Mouse (Mus musculus) stomach, embryonic 16.5 days (tissue): ENCODE measurements at regions not wholly inside any gene's neighbourhood (a gene's known extent, or its start where the extent isn't known, plus 50 kb on each side); places are given as distances from the start of the nearest gene placed in this dataset.

Experiments used
- ATAC-seq: fragments of 200-750 bp; cut with Nextera tagmentation; 2 replicates; pipeline ENCODE4 v1.8.0; 2017; ENCODE audit warnings: moderate number of reproducible peaks, moderate TSS enrichment; ENCODE audit not compliant: insufficient read depth, low FRiP score
- H3K27ac ChIP-seq: fragments of 300-500 bp; sonication (generic); 2 replicates; pipeline ENCODE4 v1.5.1; 2014; ENCODE audit warnings: low read length
- H3K27me3 ChIP-seq: fragments of 300-500 bp; sonication (generic); 2 replicates; pipeline ENCODE4 v1.6.1; 2014; ENCODE audit warnings: low read length, control low read depth, mixed read lengths; ENCODE audit not compliant: control insufficient read depth, insufficient read depth
- H3K36me3 ChIP-seq: fragments of 300-500 bp; sonication (generic); 2 replicates; pipeline ENCODE4 v1.6.1; 2014; ENCODE audit warnings: low read length; ENCODE audit not compliant: control insufficient read depth, insufficient read depth
- H3K4me1 ChIP-seq: fragments of 300-500 bp; sonication (generic); 2 replicates; pipeline ENCODE4 v1.6.1; 2014; ENCODE audit warnings: low read length, control low read depth, mixed read lengths; ENCODE audit not compliant: control insufficient read depth, insufficient read depth
- H3K4me2 ChIP-seq: fragments of 300-500 bp; sonication (generic); 2 replicates; pipeline ENCODE4 v1.6.1; 2014; ENCODE audit warnings: low read depth, low read length, mixed read lengths
- H3K4me3 ChIP-seq: fragments of 300-500 bp; sonication (generic); replicated peaks from 2 replicates; pipeline ENCODE4 v1.5.1; 2014; ENCODE audit warnings: mild to moderate bottlenecking, low read length
- H3K9ac ChIP-seq: fragments of 300-500 bp; sonication (generic); 2 replicates; pipeline ENCODE4 v1.6.1; 2014; ENCODE audit warnings: low read length
- H3K9me3 ChIP-seq: fragments of 300-500 bp; sonication (generic); replicated peaks from 2 replicates; pipeline ENCODE4 v1.6.1; 2016; ENCODE audit warnings: low read length, control low read depth; ENCODE audit not compliant: control insufficient read depth
- WGBS: fragments of 180-500 bp; shearing (Covaris S2); extraction: QIAGEN DNeasy Blood & Tissue Kit; methylation state at CpG from one replicate; pipeline ENCODE4 v1.1.7; 2014; 5-methylcytosine and 5-hydroxymethylcytosine counted together

- Histone ChIP-seq H3K4me3 (no peak overlapping the region), H3K27ac (no peak overlapping the region), H3K36me3 (no peaks in the 10 kb centered on the region), H3K27me3 (no peaks in the 10 kb centered on the region), H3K4me1 (peaks cover 12% of the 10 kb centered on the region; the same call in 1 of the 2 replicates), H3K9me3 (no peaks in the 10 kb centered on the region), H3K4me2 (no peak overlapping the region), H3K9ac (no peak overlapping the region)
- peak; percentile 52; the same call in 1 of the 2 replicates for ATAC-seq
- 66% methylated on average over 5 of the region's 5 CpGs for WGBS
Observed at GRCm38 (mm10) chr19:32959844-32960195, 202.5 kb downstream of the Pten start.

DNA sequence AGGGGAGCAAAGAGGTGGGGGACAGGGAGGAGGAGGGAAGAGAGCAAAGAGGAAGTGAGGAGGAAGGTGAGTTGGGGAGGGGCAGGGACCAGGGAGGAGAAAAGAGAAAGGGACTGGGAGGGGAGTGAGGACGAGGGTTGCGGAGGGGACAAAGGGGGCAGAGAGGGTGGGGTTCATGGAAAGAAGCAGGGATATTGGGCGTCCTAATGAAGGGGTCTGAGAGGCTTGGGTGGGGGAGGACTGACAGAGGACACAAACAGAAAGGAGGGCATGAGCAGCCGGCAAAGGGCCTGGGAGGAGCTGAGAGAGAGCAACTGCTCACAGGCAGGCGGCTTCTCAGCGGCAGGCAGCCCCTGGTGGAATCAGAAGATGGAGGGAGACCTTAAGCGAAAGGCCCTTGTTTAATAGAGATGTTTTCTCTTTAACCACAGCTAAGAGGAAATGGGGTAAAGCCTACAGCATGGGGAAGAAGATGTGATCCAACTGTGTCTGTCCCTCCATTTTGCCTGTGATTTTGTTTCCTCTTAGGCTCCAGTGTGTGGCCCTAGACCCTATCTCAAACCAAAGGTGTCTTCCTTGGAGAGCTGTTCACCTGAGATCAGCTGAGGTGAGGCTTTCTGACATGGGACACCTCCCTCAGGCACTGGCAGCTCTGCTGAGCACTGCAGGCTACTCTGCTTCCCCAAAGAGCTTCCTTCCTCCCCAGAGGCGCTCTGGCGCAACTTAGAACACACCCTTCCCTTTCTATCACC lies 203.1 kb downstream of the Pten start:
- Histone ChIP-seq H3K9ac (no peak overlapping the region), H3K9me3 (no peaks in the 10 kb centered on the region), H3K36me3 (no peaks in the 10 kb centered on the region), H3K4me3 (no peak overlapping the region; the same call in 1 of the 2 replicates), H3K4me2 (no peak overlapping the region), H3K4me1 (peaks cover 12% of the 10 kb centered on the region; the same call in 1 of the 2 replicates), H3K27me3 (no peaks in the 10 kb centered on the region), H3K27ac (no peak overlapping the region)
- 59% methylated on average over 9 of the region's 9 CpGs for WGBS
- peak; percentile 18; the same call in 1 of the 2 replicates for ATAC-seq

DNA sequence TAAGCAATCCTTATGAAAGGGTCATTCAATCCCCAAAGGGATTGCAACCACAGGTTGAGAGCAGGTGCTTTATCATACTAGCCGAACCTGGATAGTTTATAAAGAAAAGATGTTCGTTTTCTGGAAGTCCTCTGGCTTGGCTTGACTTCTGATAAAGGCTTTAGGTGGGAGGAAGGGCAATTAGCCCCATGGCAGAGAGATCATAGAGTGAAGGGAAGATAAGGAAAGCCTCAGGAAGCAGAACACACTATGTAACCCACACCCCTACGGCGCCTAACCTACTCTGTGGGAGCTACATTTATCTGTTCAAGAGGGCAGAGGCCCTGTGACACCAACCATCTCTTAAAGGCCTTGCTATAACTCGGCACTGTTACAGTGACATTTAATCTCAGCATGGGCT lies 204.2 kb downstream of the Pten start:
- no peak overlapping the region for H3K4me2 ChIP-seq
- WGBS, result 70% methylated on average over 5 of the region's 5 CpGs
- no peaks in the 10 kb centered on the region for H3K27me3 ChIP-seq
- H3K4me3 ChIP-seq, result no peak overlapping the region
- no peak overlapping the region for H3K9ac ChIP-seq
- peaks cover 7% of the 10 kb centered on the region; the same call in 1 of the 2 replicates for H3K4me1 ChIP-seq
- no peaks in the 10 kb centered on the region for H3K36me3 ChIP-seq
- no peaks in the 10 kb centered on the region for H3K9me3 ChIP-seq
- no peak for ATAC-seq
- H3K27ac ChIP-seq, result no peak overlapping the region

- Histone ChIP-seq H3K27me3 (no peaks in the 10 kb centered on the region), H3K4me2 (no peak overlapping the region), H3K4me3 (no peak overlapping the region), H3K9ac (no peak overlapping the region), H3K36me3 (no peaks in the 10 kb centered on the region), H3K9me3 (no peaks in the 10 kb centered on the region), H3K27ac (no peak overlapping the region), H3K4me1 (no peaks in the 10 kb centered on the region)
- 35% methylated on average over 1 of the region's 1 CpGs for WGBS
- ATAC-seq, result no peak
Observed at GRCm38 (mm10) chr19:32963983-32964382, 206.7 kb downstream of the Pten start.

- Histone ChIP-seq H3K36me3 (no peaks in the 10 kb centered on the region), H3K4me1 (no peaks in the 10 kb centered on the region), H3K9ac (no peak overlapping the region), H3K4me2 (no peak overlapping the region), H3K27me3 (no peaks in the 10 kb centered on the region), H3K9me3 (no peaks in the 10 kb centered on the region), H3K4me3 (no peak overlapping the region), H3K27ac (no peak overlapping the region)
- WGBS, result 60% methylated on average over 2 of the region's 2 CpGs
- no peak for ATAC-seq
Observed at GRCm38 (mm10) chr19:32965488-32965887, 208.2 kb downstream of the Pten start.

DNA sequence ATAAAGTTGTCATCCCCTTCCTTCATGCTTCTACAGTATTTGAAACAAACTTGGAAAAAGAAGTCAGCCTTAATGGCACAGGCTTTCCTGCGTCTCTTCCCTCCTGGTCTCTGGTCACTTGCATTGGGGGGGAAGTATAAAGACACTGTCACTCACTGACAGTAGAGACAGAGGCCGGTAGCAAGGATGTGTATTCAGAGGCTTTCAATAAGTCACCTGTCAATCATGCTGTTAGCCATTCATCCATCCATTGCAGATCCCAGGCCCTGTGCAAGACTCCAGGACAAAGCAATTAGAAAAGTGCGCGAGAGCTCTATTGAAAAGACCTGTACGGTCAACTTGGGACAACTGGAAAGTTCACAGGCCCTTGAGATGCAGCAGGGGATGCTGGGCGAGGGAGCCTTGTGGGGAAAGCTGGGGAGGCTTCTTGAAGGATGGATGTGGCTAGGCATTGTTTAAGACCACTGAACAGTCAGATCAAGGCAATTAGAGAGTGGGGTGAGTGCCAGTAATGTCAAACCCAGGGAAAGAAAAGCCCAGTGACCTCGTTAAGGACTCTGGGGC lies 212.0 kb downstream of the Pten start:
- Histone ChIP-seq H3K4me1 (no peaks in the 10 kb centered on the region), H3K4me3 (no peak overlapping the region), H3K9me3 (no peaks in the 10 kb centered on the region), H3K27ac (no peak overlapping the region), H3K4me2 (no peak overlapping the region), H3K27me3 (no peaks in the 10 kb centered on the region), H3K9ac (no peak overlapping the region), H3K36me3 (no peaks in the 10 kb centered on the region)
- no peak for ATAC-seq
- WGBS, result 78% methylated on average over 7 of the region's 7 CpGs

GRCm38 (mm10) chr19:32972116-32972515 lies 214.8 kb downstream of the Pten start:
- Histone ChIP-seq H3K9ac (no peak overlapping the region), H3K9me3 (no peaks in the 10 kb centered on the region), H3K4me1 (no peaks in the 10 kb centered on the region), H3K27me3 (no peaks in the 10 kb centered on the region), H3K27ac (no peak overlapping the region), H3K4me3 (no peak overlapping the region), H3K4me2 (no peak overlapping the region), H3K36me3 (no peaks in the 10 kb centered on the region)
- no peak for ATAC-seq
- 82% methylated on average over 6 of the region's 6 CpGs for WGBS

DNA sequence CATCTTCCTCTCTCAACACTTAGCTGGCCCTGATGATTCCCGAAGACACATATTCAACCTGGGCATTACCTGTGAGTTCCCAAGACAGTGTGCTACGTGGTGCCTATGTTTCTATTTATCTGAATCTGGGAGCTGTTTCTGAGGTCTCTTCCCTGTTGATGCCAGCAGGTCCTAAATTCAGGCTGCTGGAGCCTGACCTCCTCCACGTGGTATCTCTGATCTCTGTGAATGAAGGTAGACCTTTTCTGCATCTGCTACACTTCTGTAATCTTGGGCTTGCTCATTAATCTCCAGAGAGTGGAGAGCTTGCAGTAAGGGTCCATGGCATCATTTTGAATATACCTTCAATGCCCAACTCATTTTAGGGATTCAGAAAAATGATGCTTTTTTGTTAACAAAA lies 215.8 kb downstream of the Pten start:
- Histone ChIP-seq H3K27ac (no peak overlapping the region), H3K9me3 (no peaks in the 10 kb centered on the region), H3K9ac (no peak overlapping the region), H3K36me3 (no peaks in the 10 kb centered on the region), H3K4me3 (no peak overlapping the region), H3K4me2 (no peak overlapping the region), H3K27me3 (no peaks in the 10 kb centered on the region), H3K4me1 (no peaks in the 10 kb centered on the region)
- WGBS, result 88% methylated on average over 3 of the region's 3 CpGs
- no peak for ATAC-seq

- 60% methylated on average over 4 of the region's 4 CpGs for WGBS
- Histone ChIP-seq H3K4me1 (no peaks in the 10 kb centered on the region), H3K9ac (no peak overlapping the region), H3K27me3 (no peaks in the 10 kb centered on the region), H3K9me3 (no peaks in the 10 kb centered on the region), H3K27ac (no peak overlapping the region), H3K36me3 (no peaks in the 10 kb centered on the region), H3K4me2 (no peak overlapping the region), H3K4me3 (no peak overlapping the region)
- ATAC-seq, result peak; percentile 66; the same call in 1 of the 2 replicates
Observed at GRCm38 (mm10) chr19:32974778-32975240, 217.5 kb downstream of the Pten start.
